Mouse (Mus musculus): ENCODE results near the gene Ascc2. TPM values are rescaled to one million over a fixed set of nuclear protein-coding genes. Genes with fewer than 3 reads are reported as not detected.

Ascc2 gene
- 30.5 and 33.4 TPM in 2 replicates for polyA plus RNA-seq (2014; fragmentation: Nextera tagmentation; extraction: Ambion mirVana)

GRCm38 (mm10) chr11:4637534-4638234 is at the start of gene Ascc2:
TSS of gene Ascc2 (plus strand) at chr11:4637747.
- Histone ChIP-seq H3K4me1 (ENCODE audit: control insufficient read depth, insufficient read depth, low read length) (peaks cover 6% of the 10 kb centered on the region), H3K9me3 (ENCODE audit: control insufficient read depth, low read length) (no peaks in the 10 kb centered on the region), H3K27me3 (ENCODE audit: control insufficient read depth, insufficient read depth, low read length) (no peaks in the 10 kb centered on the region), H3K9ac (ENCODE audit: low read length) (peak within 1 kb of the TSS; percentile 79), H3K4me3 (ENCODE audit: low read depth, low read length) (peak within 1 kb of the TSS; percentile 77), H3K36me3 (ENCODE audit: control insufficient read depth, insufficient read depth, low read length) (no peaks in the 10 kb centered on the region; the same call in 1 of the 2 replicates), H3K27ac (ENCODE audit: low read depth, low read length) (no peak within 1 kb of the TSS), H3K4me2 (peak within 1 kb of the TSS; percentile 65)
- under 1% methylated on average over 35 of the region's 35 CpGs for WGBS
- DNase-seq (ENCODE audit: low spot score, missing footprints) = peak; percentile 99
- ATAC-seq (ENCODE audit: low FRiP score) = peak; percentile 93

- Histone ChIP-seq H3K4me1 (ENCODE audit: control insufficient read depth, insufficient read depth, low read length) (peaks cover 12% of the 10 kb centered on the region), H3K27me3 (ENCODE audit: control insufficient read depth, insufficient read depth, low read length) (no peaks in the 10 kb centered on the region), H3K27ac (ENCODE audit: low read depth, low read length) (no peak overlapping the region), H3K36me3 (ENCODE audit: control insufficient read depth, insufficient read depth, low read length) (no peaks in the 10 kb centered on the region), H3K9ac (ENCODE audit: low read length) (no peak overlapping the region), H3K9me3 (ENCODE audit: control insufficient read depth, low read length) (no peaks in the 10 kb centered on the region), H3K4me2 (no peak overlapping the region), H3K4me3 (ENCODE audit: low read depth, low read length) (no peak overlapping the region)
- ATAC-seq (ENCODE audit: low FRiP score) (no peak), DNase-seq (ENCODE audit: low spot score, missing footprints) (no peak)
- 94% methylated on average over 4 of the region's 4 CpGs for WGBS
Measured at GRCm38 (mm10) chr11:4591811-4592210, 45.7 kb upstream of the Ascc2 start.

GRCm38 (mm10) chr11:4593491-4593848 is 44.1 kb upstream of the Ascc2 start:
- no peak for ATAC-seq (ENCODE audit: low FRiP score)
- no peak overlapping the region for H3K27ac ChIP-seq (ENCODE audit: low read depth, low read length)

GRCm38 (mm10) chr11:4593849-4594607 is 43.5 kb upstream of the Ascc2 start:
- Histone ChIP-seq H3K27me3 (ENCODE audit: control insufficient read depth, insufficient read depth, low read length) (no peaks in the 10 kb centered on the region), H3K4me2 (peak overlapping the region; percentile 44), H3K4me1 (ENCODE audit: control insufficient read depth, insufficient read depth, low read length) (peaks cover 12% of the 10 kb centered on the region), H3K9ac (ENCODE audit: low read length) (peak overlapping the region; percentile 83), H3K4me3 (ENCODE audit: low read depth, low read length) (peak overlapping the region; percentile 93), H3K9me3 (ENCODE audit: control insufficient read depth, low read length) (no peaks in the 10 kb centered on the region), H3K36me3 (ENCODE audit: control insufficient read depth, insufficient read depth, low read length) (no peaks in the 10 kb centered on the region), H3K27ac (ENCODE audit: low read depth, low read length) (peak overlapping the region; percentile 73)
- ATAC-seq (ENCODE audit: low FRiP score) (peak; percentile 94), DNase-seq (ENCODE audit: low spot score, missing footprints) (peak; percentile 93)
- WGBS = 1% methylated on average over 45 of the region's 45 CpGs

More at GRCm38 (mm10) chr11:4593491-4593848, 44.1 kb upstream of the Ascc2 start:
- H3K27me3 ChIP-seq (ENCODE audit: control insufficient read depth, insufficient read depth, low read length) = no peaks in the 10 kb centered on the region
- WGBS = 38% methylated on average over 5 of the region's 5 CpGs
- no peaks in the 10 kb centered on the region for H3K9me3 ChIP-seq (ENCODE audit: control insufficient read depth, low read length)
- H3K4me2 ChIP-seq = peak overlapping the region; percentile 44
- H3K36me3 ChIP-seq (ENCODE audit: control insufficient read depth, insufficient read depth, low read length) = no peaks in the 10 kb centered on the region
- peaks cover 12% of the 10 kb centered on the region for H3K4me1 ChIP-seq (ENCODE audit: control insufficient read depth, insufficient read depth, low read length)
- peak overlapping the region; percentile 93 for H3K4me3 ChIP-seq (ENCODE audit: low read depth, low read length)
- no peak for DNase-seq (ENCODE audit: low spot score, missing footprints)
- peak overlapping the region; percentile 83 for H3K9ac ChIP-seq (ENCODE audit: low read length)

GRCm38 (mm10) chr11:4594608-4595500 is 42.7 kb upstream of the Ascc2 start, which contains the start of gene Mtmr3:
TSS of gene Mtmr3 (minus strand) at chr11:4594863.
- Histone ChIP-seq H3K4me3 (ENCODE audit: low read depth, low read length) (peak within 1 kb of the TSS; percentile 93), H3K9me3 (ENCODE audit: control insufficient read depth, low read length) (no peaks in the 10 kb centered on the region), H3K27ac (ENCODE audit: low read depth, low read length) (peak within 1 kb of the TSS; percentile 73), H3K27me3 (ENCODE audit: control insufficient read depth, insufficient read depth, low read length) (no peaks in the 10 kb centered on the region), H3K4me1 (ENCODE audit: control insufficient read depth, insufficient read depth, low read length) (peaks cover 12% of the 10 kb centered on the region), H3K9ac (ENCODE audit: low read length) (peak within 1 kb of the TSS; percentile 83), H3K36me3 (ENCODE audit: control insufficient read depth, insufficient read depth, low read length) (no peaks in the 10 kb centered on the region), H3K4me2 (peak within 1 kb of the TSS; percentile 44)
- WGBS = 7% methylated on average over 37 of the region's 53 CpGs
- peak; percentile 100 for DNase-seq (ENCODE audit: low spot score, missing footprints)
- peak; percentile 94 for ATAC-seq (ENCODE audit: low FRiP score)

- Histone ChIP-seq H3K4me2 (no peak overlapping the region), H3K4me3 (ENCODE audit: low read depth, low read length) (no peak overlapping the region), H3K4me1 (ENCODE audit: control insufficient read depth, insufficient read depth, low read length) (peaks cover 6% of the 10 kb centered on the region), H3K27ac (ENCODE audit: low read depth, low read length) (no peak overlapping the region), H3K36me3 (ENCODE audit: control insufficient read depth, insufficient read depth, low read length) (no peaks in the 10 kb centered on the region), H3K27me3 (ENCODE audit: control insufficient read depth, insufficient read depth, low read length) (no peaks in the 10 kb centered on the region), H3K9ac (ENCODE audit: low read length) (no peak overlapping the region), H3K9me3 (ENCODE audit: control insufficient read depth, low read length) (no peaks in the 10 kb centered on the region)
- WGBS = 82% methylated on average over 2 of the region's 2 CpGs
- ATAC-seq (ENCODE audit: low FRiP score) (no peak), DNase-seq (ENCODE audit: low spot score, missing footprints) (no peak)
Measured at GRCm38 (mm10) chr11:4598411-4598810, 39.1 kb upstream of the Ascc2 start.

- no peak for ATAC-seq (ENCODE audit: low FRiP score)
- Histone ChIP-seq H3K4me2 (no peak overlapping the region), H3K27me3 (ENCODE audit: control insufficient read depth, insufficient read depth, low read length) (no peaks in the 10 kb centered on the region), H3K9me3 (ENCODE audit: control insufficient read depth, low read length) (no peaks in the 10 kb centered on the region), H3K4me3 (ENCODE audit: low read depth, low read length) (no peak overlapping the region), H3K27ac (ENCODE audit: low read depth, low read length) (no peak overlapping the region), H3K9ac (ENCODE audit: low read length) (no peak overlapping the region), H3K36me3 (ENCODE audit: control insufficient read depth, insufficient read depth, low read length) (no peaks in the 10 kb centered on the region), H3K4me1 (ENCODE audit: control insufficient read depth, insufficient read depth, low read length) (peaks cover 4% of the 10 kb centered on the region; the same call in 1 of the 2 replicates)
- no peak for DNase-seq (ENCODE audit: low spot score, missing footprints)
- WGBS = 90% methylated on average over 3 of the region's 3 CpGs
Measured at GRCm38 (mm10) chr11:4599916-4600315, 37.6 kb upstream of the Ascc2 start.

- H3K4me1 ChIP-seq (ENCODE audit: control insufficient read depth, insufficient read depth, low read length) = peaks cover 4% of the 10 kb centered on the region; the same call in 1 of the 2 replicates
- H3K36me3 ChIP-seq (ENCODE audit: control insufficient read depth, insufficient read depth, low read length) = no peaks in the 10 kb centered on the region
- DNase-seq (ENCODE audit: low spot score, missing footprints) = no peak
- no peak for ATAC-seq (ENCODE audit: low FRiP score)
- H3K27me3 ChIP-seq (ENCODE audit: control insufficient read depth, insufficient read depth, low read length) = no peaks in the 10 kb centered on the region
- 78% methylated on average over 5 of the region's 5 CpGs for WGBS
- no peak overlapping the region for H3K9ac ChIP-seq (ENCODE audit: low read length)
- H3K27ac ChIP-seq (ENCODE audit: low read depth, low read length) = no peak overlapping the region
- no peak overlapping the region for H3K4me2 ChIP-seq
- H3K9me3 ChIP-seq (ENCODE audit: control insufficient read depth, low read length) = no peaks in the 10 kb centered on the region
- no peak overlapping the region for H3K4me3 ChIP-seq (ENCODE audit: low read depth, low read length)
Measured at GRCm38 (mm10) chr11:4601890-4602289, 35.7 kb upstream of the Ascc2 start.
